Mouse (Mus musculus) left cerebral cortex, postnatal 25 days (tissue): ENCODE measurements around the gene Mta3. TPM values are rescaled to one million over a fixed set of nuclear protein-coding genes. Genes with fewer than 3 reads are reported as not detected.
A peak's percentile ranks its signal among the peaks of the same experiment; 100 is the strongest.

Experiments
- DNase-seq, 2 experiments: peaks; one replicate each; pipeline ENCODE4 v3.0.0; 2022; ENCODE audit warnings: low spot score in 2 of 2, mixed read lengths in 1 of 2
- intact Hi-C: fragments of 180-260 bp; cut with DNase I; formaldehyde crosslinking; loops from one replicate; pipeline ENCODE4 v1.15.1; 2025
- total RNA-seq, 2 experiments: library from RNA; stranded (reverse); gene quantifications; 2 replicates each; pipeline ENCODE4 v1.2.3; 2021

Gene Mta3
- total RNA-seq, 2 experiments from 2014 or later: 74.0 to 83.0 TPM

GRCm38 (mm10) chr17:83861444-83862133 lies 155.6 kb downstream of the Mta3 start:
- intact Hi-C loops: no loop called here
- DNase-seq: peak; percentile 98

- intact Hi-C loops: no loop called here
- peak; percentile 52 to 71 for DNase-seq
Measured at GRCm38 (mm10) chr17:83862134-83862881, 156.3 kb downstream of the Mta3 start.

- intact Hi-C loops: no loop called here
- DNase-seq: no peak
Measured at GRCm38 (mm10) chr17:83865366-83865765, 159.4 kb downstream of the Mta3 start.

- DNase-seq: no peak
- intact Hi-C loops: no loop called here
Measured at GRCm38 (mm10) chr17:83866582-83866981, 160.6 kb downstream of the Mta3 start.

- no peak for DNase-seq
- intact Hi-C loops: no loop called here
Measured at GRCm38 (mm10) chr17:83870385-83870784, 164.4 kb downstream of the Mta3 start.

Other genes starting within 250 kb of the Mta3 start
- gene Cox7a2l, start 188.8 kb upstream of the Mta3 start, total RNA-seq: 100 to 1,000 TPM; 165 to 177 TPM
- gene Kcng3, start 74.3 kb upstream of the Mta3 start, total RNA-seq: 10 to 100 TPM in 1 of 2 experiments, 1 to 10 TPM in 1; 9.9 to 10.6 TPM
- not detected for gene Haao, start 141.8 kb downstream of the Mta3 start, total RNA-seq